Mouse (Mus musculus): Measurements from ENCODE around the gene Ppy. TPM values are rescaled to one million over a fixed set of nuclear protein-coding genes. Genes with fewer than 3 reads are reported as not detected.

The Ppy gene
- polyA plus RNA-seq, 1 experiment, result not detected

GRCm38 (mm10) chr11:102140508-102140907 lies 39.4 kb upstream of the Ppy start:
- H3K4me1 ChIP-seq (ENCODE audit: control insufficient read depth, insufficient read depth, low read length), result no peaks in the 10 kb centered on the region
- TF ChIP-seq CTCF (IDR thresholded peaks at IDR 0.05; ENCODE audit: borderline replicate concordance, insufficient read depth, low read depth, low read length) (peak; percentile 47; the same call in 1 of the 2 replicates), POLR2A (IDR thresholded peaks at IDR 0.05; ENCODE audit: borderline replicate concordance, insufficient read depth, low read length) (no peak)
- H3K4me3 ChIP-seq (replicated peaks; ENCODE audit: insufficient read depth, low read depth, low read length), result no peak overlapping the region
- peaks cover 3% of the 10 kb centered on the region; the same call in 1 of the 2 replicates for H3K27me3 ChIP-seq (ENCODE audit: control insufficient read depth, insufficient read depth, low read length)
- peak; percentile 51 to 62 for DNase-seq
- no peak overlapping the region for H3K27ac ChIP-seq (ENCODE audit: insufficient read depth, low read length)
- WGBS, result 7% methylated on average over 5 of the region's 5 CpGs

GRCm38 (mm10) chr11:102138447-102138740 lies 37.3 kb upstream of the Ppy start:
- WGBS, result under 1% methylated on average over 18 of the region's 18 CpGs
- Histone ChIP-seq H3K4me1 (ENCODE audit: control insufficient read depth, insufficient read depth, low read length) (no peaks in the 10 kb centered on the region), H3K27ac (ENCODE audit: insufficient read depth, low read length) (no peak overlapping the region), H3K4me3 (replicated peaks; ENCODE audit: insufficient read depth, low read depth, low read length) (no peak overlapping the region), H3K27me3 (ENCODE audit: control insufficient read depth, insufficient read depth, low read length) (no peaks in the 10 kb centered on the region)
- TF ChIP-seq CTCF (IDR thresholded peaks at IDR 0.05; ENCODE audit: borderline replicate concordance, insufficient read depth, low read depth, low read length) (peak; percentile 93), POLR2A (IDR thresholded peaks at IDR 0.05; ENCODE audit: borderline replicate concordance, insufficient read depth, low read length) (no peak)
- peak; percentile 68 to 70 for DNase-seq

- no peaks in the 10 kb centered on the region for H3K4me1 ChIP-seq (ENCODE audit: control insufficient read depth, insufficient read depth, low read length)
- no peak overlapping the region for H3K4me3 ChIP-seq (replicated peaks; ENCODE audit: insufficient read depth, low read depth, low read length)
- H3K27me3 ChIP-seq (ENCODE audit: control insufficient read depth, insufficient read depth, low read length), result no peaks in the 10 kb centered on the region
- DNase-seq, result no peak
- H3K27ac ChIP-seq (ENCODE audit: insufficient read depth, low read length), result no peak overlapping the region
- TF ChIP-seq POLR2A (IDR thresholded peaks at IDR 0.05; ENCODE audit: borderline replicate concordance, insufficient read depth, low read length) (no peak), CTCF (IDR thresholded peaks at IDR 0.05; ENCODE audit: borderline replicate concordance, insufficient read depth, low read depth, low read length) (no peak)
- WGBS, result 51% methylated on average over 13 of the region's 13 CpGs
Measured at GRCm38 (mm10) chr11:102137625-102138446, 36.7 kb upstream of the Ppy start.

GRCm38 (mm10) chr11:102134516-102134915 lies 33.4 kb upstream of the Ppy start:
- no peaks in the 10 kb centered on the region for H3K27me3 ChIP-seq (ENCODE audit: control insufficient read depth, insufficient read depth, low read length)
- no peak overlapping the region for H3K27ac ChIP-seq (ENCODE audit: insufficient read depth, low read length)
- TF ChIP-seq POLR2A (IDR thresholded peaks at IDR 0.05; ENCODE audit: borderline replicate concordance, insufficient read depth, low read length) (no peak), CTCF (IDR thresholded peaks at IDR 0.05; ENCODE audit: borderline replicate concordance, insufficient read depth, low read depth, low read length) (no peak)
- no peak overlapping the region for H3K4me3 ChIP-seq (replicated peaks; ENCODE audit: insufficient read depth, low read depth, low read length)
- WGBS, result 6% methylated on average over 4 of the region's 4 CpGs
- no peaks in the 10 kb centered on the region for H3K4me1 ChIP-seq (ENCODE audit: control insufficient read depth, insufficient read depth, low read length)
- DNase-seq, result no peak

- 84% methylated on average over 6 of the region's 6 CpGs for WGBS
- H3K27me3 ChIP-seq (ENCODE audit: control insufficient read depth, insufficient read depth, low read length), result no peaks in the 10 kb centered on the region
- no peak for TF ChIP-seq CTCF (IDR thresholded peaks at IDR 0.05; ENCODE audit: borderline replicate concordance, insufficient read depth, low read depth, low read length)
- no peak for TF ChIP-seq POLR2A (IDR thresholded peaks at IDR 0.05; ENCODE audit: borderline replicate concordance, insufficient read depth, low read length)
Measured at GRCm38 (mm10) chr11:102117386-102117785, 16.3 kb upstream of the Ppy start.

GRCm38 (mm10) chr11:102116241-102116640 lies 15.1 kb upstream of the Ppy start:
- Histone ChIP-seq H3K27ac (ENCODE audit: insufficient read depth, low read length) (no peak overlapping the region), H3K4me1 (ENCODE audit: control insufficient read depth, insufficient read depth, low read length) (no peaks in the 10 kb centered on the region), H3K4me3 (replicated peaks; ENCODE audit: insufficient read depth, low read depth, low read length) (no peak overlapping the region), H3K27me3 (ENCODE audit: control insufficient read depth, insufficient read depth, low read length) (no peaks in the 10 kb centered on the region)
- WGBS, result 85% methylated on average over 8 of the region's 8 CpGs
- TF ChIP-seq CTCF (IDR thresholded peaks at IDR 0.05; ENCODE audit: borderline replicate concordance, insufficient read depth, low read depth, low read length), result no peak
- DNase-seq, result no peak

More at GRCm38 (mm10) chr11:102117386-102117785, 16.3 kb upstream of the Ppy start:
- Histone ChIP-seq H3K4me1 (ENCODE audit: control insufficient read depth, insufficient read depth, low read length) (no peaks in the 10 kb centered on the region), H3K27ac (ENCODE audit: insufficient read depth, low read length) (no peak overlapping the region), H3K4me3 (replicated peaks; ENCODE audit: insufficient read depth, low read depth, low read length) (no peak overlapping the region)
- DNase-seq, result no peak

GRCm38 (mm10) chr11:102111576-102111975 lies 10.5 kb upstream of the Ppy start:
- DNase-seq, result no peak
- H3K4me3 ChIP-seq (replicated peaks; ENCODE audit: insufficient read depth, low read depth, low read length), result no peak overlapping the region
- WGBS, result 88% methylated on average over 5 of the region's 5 CpGs
- H3K4me1 ChIP-seq (ENCODE audit: control insufficient read depth, insufficient read depth, low read length), result no peaks in the 10 kb centered on the region
- H3K27ac ChIP-seq (ENCODE audit: insufficient read depth, low read length), result no peak overlapping the region
- TF ChIP-seq CTCF (IDR thresholded peaks at IDR 0.05; ENCODE audit: borderline replicate concordance, insufficient read depth, low read depth, low read length) (no peak), POLR2A (IDR thresholded peaks at IDR 0.05; ENCODE audit: borderline replicate concordance, insufficient read depth, low read length) (no peak)
- H3K27me3 ChIP-seq (ENCODE audit: control insufficient read depth, insufficient read depth, low read length), result peaks cover 2% of the 10 kb centered on the region; the same call in 1 of the 2 replicates

GRCm38 (mm10) chr11:102107732-102108131 lies 6.6 kb upstream of the Ppy start, which contains the start of gene Pyy:
TSS of gene Pyy (minus strand) at chr11:102107832.
- Histone ChIP-seq H3K4me3 (replicated peaks; ENCODE audit: insufficient read depth, low read depth, low read length) (no peak within 1 kb of the TSS), H3K27me3 (ENCODE audit: control insufficient read depth, insufficient read depth, low read length) (peaks cover 2% of the 10 kb centered on the region; the same call in 1 of the 2 replicates), H3K4me1 (ENCODE audit: control insufficient read depth, insufficient read depth, low read length) (no peaks in the 10 kb centered on the region), H3K27ac (ENCODE audit: insufficient read depth, low read length) (no peak within 1 kb of the TSS)
- TF ChIP-seq POLR2A (IDR thresholded peaks at IDR 0.05; ENCODE audit: borderline replicate concordance, insufficient read depth, low read length) (no peak), CTCF (IDR thresholded peaks at IDR 0.05; ENCODE audit: borderline replicate concordance, insufficient read depth, low read depth, low read length) (no peak)
- no peak for DNase-seq
- WGBS, result 13% methylated on average over 9 of the region's 9 CpGs
